Mouse (Mus musculus) ovary, postnatal 10 days (tissue): ENCODE measurements around the gene Olfr668.
"Not testable (repeated sequence)": the region's sequence is repeated elsewhere in the genome, so short reads cannot be mapped to it uniquely, and the experiment has no call there.

ENCODE experiments used
- DNase-seq: peaks from one replicate; pipeline ENCODE4 v3.0.0; 2022; ENCODE audit warnings: low spot score

The Olfr668 gene

GRCm38 (mm10) chr7:104927957-104928356 is at the start of gene Olfr668:
Gene Olfr668, minus strand, starts transcription at chr7:104928057.
- no peak for DNase-seq

- DNase-seq: not testable (repeated sequence)
Measured at GRCm38 (mm10) chr7:104972507-104972906, 44.6 kb upstream of the Olfr668 start.

- DNase-seq: no peak
Measured at GRCm38 (mm10) chr7:104962520-104962919, 34.7 kb upstream of the Olfr668 start, which contains the start of gene Olfr670. Gene Olfr670, minus strand, starts transcription at chr7:104962620.

GRCm38 (mm10) chr7:104950234-104950633 is 22.4 kb upstream of the Olfr668 start:
- not testable (repeated sequence) for DNase-seq

- no peak for DNase-seq
Measured at GRCm38 (mm10) chr7:104933940-104934339, 6.1 kb upstream of the Olfr668 start, which contains the start of gene Olfr669. Gene Olfr669, plus strand, starts transcription at chr7:104934240.

GRCm38 (mm10) chr7:104921382-104921781 is 6.5 kb downstream of the Olfr668 start, which contains the start of gene Olfr667:
Gene Olfr667, minus strand, starts transcription at chr7:104921482.
- no peak for DNase-seq

GRCm38 (mm10) chr7:104895852-104896251 is 32.0 kb downstream of the Olfr668 start, which contains the start of gene Olfr666:
Gene Olfr666, minus strand, starts transcription at chr7:104895952.
- no peak for DNase-seq

- DNase-seq: no peak
Measured at GRCm38 (mm10) chr7:104877731-104878130, 50.1 kb downstream of the Olfr668 start, which contains the start of gene Olfr665. Gene Olfr665, plus strand, starts transcription at chr7:104878031.
